Mouse (Mus musculus): ENCODE results near the gene Olfr1367.
"Not testable (repeated sequence)": the region's sequence is repeated elsewhere in the genome, so short reads cannot be mapped to it uniquely, and the experiment has no call there.

Olfr1367 gene

GRCm38 (mm10) chr13:21396048-21396447 lies 49.3 kb downstream of the Olfr1367 start:
- DNase-seq (ENCODE audit: low spot score in 2 of 2), result not testable (repeated sequence)

- no peak for DNase-seq (ENCODE audit: low spot score in 2 of 2)
These were observed 50.8 kb downstream of the Olfr1367 start for GRCm38 (mm10) chr13:21397486-21397885.
